Mouse (Mus musculus) kidney, adult 2 months (tissue): ENCODE results near the gene Cenpc1.

Experiments
- CTCF ChIP-seq: fragments of 200-500 bp; conservative IDR thresholded peaks from 2 replicates; pipeline ENCODE4 v1.5.1; 2011; ENCODE audit warnings: low read depth, mild to moderate bottlenecking, control low read depth, low read length, moderate library complexity, mixed read lengths; ENCODE audit not compliant: insufficient read depth, insufficient read length
- POLR2A ChIP-seq: fragments of 200-500 bp; IDR thresholded peaks from one replicate; pipeline ENCODE4 v1.6.1; 2011; ENCODE audit warnings: low read depth, low read length, control low read depth

GRCm38 (mm10) chr5:86100621-86101020 is 35.2 kb upstream of the Cenpc1 start:
- TF ChIP-seq POLR2A, result no peak
- no peak for TF ChIP-seq CTCF
